Mouse (Mus musculus) induced T-regulatory cell, adult 2 months (primary cell): Measurements from ENCODE around the gene Nav3.
"Not testable (repeated sequence)": the region's sequence is repeated elsewhere in the genome, so short reads cannot be mapped to it uniquely, and the experiment has no call there.

Source experiments
- DNase-seq: peaks from one replicate; pipeline ENCODE4 v3.0.0-alpha.2; 2012; ENCODE audit warnings: low read depth

Nav3 gene

DNA sequence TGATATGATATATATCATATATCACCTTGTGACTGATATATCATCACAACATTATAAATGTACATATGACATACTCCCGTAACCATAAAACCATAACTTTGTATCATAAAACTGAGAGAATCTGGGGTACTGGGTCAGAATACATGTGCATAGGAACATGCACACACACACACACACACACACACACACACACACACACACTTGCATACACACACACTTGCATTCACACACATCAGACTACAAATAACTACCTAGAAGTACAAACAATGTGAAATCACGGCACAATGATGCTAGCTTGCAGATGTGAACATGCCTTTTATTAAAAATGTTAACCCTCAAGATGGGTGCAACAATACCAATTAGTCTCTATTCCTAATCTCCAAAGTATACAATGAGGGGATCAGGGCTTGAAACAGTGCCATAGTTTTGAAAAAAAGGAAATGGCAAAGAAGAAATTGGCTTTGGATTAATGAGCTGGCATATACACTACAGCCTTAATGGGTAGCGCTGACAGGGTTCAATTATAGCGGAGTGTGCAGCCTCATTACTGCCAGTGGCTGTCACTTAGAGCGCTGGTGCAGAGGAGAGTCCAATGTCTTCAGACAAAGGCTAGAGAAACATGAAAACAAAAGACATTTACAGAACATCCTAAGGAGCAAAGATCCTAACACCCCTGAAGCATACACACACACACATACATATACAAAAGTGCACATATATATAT lies 72.3 kb downstream of the Nav3 start:
- not testable (repeated sequence) for DNase-seq

GRCm38 (mm10) chr10:110380792-110381191 lies 75.2 kb downstream of the Nav3 start:
- DNase-seq, result no peak

DNA sequence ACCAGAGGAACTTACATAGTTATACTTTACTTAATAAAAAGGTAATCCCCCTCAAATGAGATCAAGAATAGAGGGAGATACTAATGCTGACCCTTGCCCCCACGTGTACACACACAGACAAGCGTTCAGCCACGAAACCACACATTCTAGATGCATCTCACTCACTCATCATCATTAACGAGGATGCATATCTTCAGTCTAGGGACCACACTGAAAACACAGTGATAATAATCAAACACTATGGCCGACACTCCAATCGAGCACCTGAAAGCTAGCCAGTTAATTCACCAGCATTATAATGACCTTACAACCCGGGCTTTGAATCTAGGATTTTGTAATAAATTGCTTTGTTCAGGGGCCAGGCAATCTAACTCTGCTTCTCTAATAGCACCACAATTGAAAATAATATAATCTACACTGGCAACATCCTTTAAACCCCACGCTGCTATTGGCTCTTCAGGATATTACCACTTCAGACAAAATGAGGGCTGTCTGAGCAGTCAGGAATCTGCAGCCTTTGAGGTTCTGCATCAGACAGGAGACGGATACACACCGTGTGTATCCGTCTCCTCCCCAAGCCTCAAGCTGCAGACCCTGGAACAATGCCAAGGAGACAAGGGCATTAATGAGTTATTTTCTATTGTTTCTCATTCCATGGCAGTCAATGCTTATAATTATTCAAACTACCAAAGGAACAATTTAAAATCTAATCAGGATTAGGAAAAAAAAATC lies 83.1 kb downstream of the Nav3 start:
- DNase-seq, result no peak

DNA sequence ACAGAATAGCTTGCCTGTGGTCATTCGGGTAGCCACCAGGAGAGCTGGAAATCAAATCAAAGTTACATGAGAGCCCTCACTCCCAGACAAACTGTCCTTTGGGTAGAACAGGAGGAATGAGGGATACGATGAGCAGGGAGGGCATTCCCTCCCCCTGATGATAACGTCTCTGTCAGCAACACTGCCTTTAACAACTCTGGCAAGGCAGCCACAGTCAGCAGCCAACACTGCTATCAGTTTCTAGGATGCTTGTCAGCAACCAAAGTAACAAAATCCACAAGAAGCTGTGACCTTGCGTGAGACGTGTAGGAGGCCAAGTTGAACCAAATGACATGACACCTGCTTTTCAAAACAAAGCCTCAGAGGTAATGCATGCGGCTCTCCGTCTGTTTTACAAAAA lies 103.9 kb downstream of the Nav3 start:
- DNase-seq, result no peak

DNA sequence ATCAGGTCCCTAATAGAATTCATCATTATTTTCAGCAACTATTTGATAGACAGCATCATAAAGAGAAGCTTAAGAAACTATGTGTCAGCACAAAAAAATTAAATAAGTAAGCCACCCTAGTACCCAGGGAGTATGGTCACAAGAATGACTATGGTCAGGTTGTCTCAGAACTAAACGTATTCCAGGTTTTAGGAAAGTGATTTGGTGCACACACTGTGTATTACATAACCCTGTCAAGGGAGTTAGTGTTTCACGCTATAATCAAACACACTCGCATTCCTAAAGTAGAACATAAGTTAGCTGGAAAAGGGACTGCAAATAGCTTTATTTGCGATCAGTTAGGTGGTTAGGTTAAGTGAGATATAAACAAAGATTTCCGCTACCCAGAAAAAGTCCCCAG lies 126.0 kb downstream of the Nav3 start:
- no peak for DNase-seq

DNA sequence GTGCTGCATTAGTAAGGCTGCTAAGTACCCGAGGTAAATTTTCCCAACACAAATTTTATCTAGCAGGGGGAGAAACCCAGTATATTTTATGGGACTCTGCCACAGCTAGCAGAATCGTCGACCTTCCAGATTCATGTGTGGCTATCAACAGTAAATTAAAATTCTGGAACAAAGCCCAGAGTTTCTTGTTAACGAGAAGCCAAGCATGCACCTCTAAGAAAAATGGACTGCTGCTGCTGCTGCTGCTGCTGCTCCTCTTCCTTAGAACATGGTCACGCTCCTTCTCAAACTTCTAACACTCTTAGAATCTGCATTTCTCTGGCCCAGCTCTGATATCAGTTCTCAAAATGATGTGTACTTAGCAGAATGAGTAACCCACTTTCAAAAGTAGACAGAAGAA lies 126.4 kb downstream of the Nav3 start:
- DNase-seq, result no peak

- no peak for DNase-seq
These were observed 133.8 kb downstream of the Nav3 start for GRCm38 (mm10) chr10:110322082-110322632.

- DNase-seq, result no peak
These were observed 138.7 kb downstream of the Nav3 start for GRCm38 (mm10) chr10:110317275-110317674.

DNA sequence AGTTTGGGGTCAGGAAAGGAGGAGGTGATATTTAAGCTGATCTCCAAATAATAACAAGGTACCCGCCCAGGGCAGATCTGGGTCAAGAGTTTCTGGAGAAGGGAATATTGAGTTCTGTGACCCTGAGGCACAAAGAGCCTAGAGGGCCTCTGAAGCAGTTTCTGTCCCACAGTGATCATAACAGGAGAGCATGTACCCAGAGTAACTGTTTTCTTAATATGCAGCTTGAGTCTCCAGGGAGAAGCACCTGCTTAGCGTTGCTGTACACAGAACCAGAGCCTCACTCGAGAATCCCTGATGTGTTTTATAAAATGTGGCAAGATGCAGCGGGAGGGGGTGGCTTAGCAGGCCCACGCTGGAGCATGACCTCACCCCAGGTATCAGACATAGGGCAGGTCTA lies 141.5 kb downstream of the Nav3 start:
- no peak for DNase-seq

DNA sequence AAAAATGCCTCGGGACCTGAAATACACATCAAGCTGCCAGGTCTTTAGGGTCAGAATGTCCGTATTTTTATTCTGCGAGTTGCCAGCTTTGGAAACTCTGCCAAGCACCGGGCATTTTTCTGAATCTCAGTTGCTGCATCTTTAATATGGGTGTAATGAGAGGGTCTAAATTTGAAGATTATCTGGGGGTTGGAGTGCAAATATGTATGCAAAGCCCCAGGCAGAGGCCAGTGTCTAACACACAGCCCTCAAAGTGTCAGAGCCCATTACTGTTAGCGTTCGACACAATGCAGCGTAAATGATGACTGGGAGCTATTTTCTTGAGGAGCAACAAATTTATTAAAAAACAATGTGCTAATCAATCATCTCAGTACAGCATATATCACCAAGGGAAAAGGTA lies 142.0 kb downstream of the Nav3 start:
- DNase-seq, result no peak

- DNase-seq, result no peak
These were observed 146.5 kb downstream of the Nav3 start for GRCm38 (mm10) chr10:110309511-110309910.

DNA sequence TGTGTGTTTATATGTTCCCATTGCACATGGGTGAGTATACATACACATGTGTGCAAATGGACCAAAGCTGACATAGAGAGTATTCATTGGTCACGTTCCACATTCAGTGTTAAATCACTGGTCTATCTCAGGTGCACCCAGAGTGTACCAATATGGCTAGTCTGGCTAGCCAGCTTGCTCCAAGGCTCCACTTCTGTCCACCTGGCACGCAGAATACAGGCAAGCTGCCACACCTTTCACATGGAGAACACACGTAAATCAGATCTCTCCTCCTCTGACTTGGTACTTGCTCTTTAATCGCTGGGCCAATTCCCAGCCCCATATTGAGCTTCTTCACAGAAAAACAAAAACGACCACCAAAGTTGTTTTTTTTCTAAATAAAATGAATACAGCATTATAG lies 150.4 kb downstream of the Nav3 start:
- DNase-seq, result no peak

GRCm38 (mm10) chr10:110290016-110290623 lies 165.9 kb downstream of the Nav3 start:
- no peak for DNase-seq

DNA sequence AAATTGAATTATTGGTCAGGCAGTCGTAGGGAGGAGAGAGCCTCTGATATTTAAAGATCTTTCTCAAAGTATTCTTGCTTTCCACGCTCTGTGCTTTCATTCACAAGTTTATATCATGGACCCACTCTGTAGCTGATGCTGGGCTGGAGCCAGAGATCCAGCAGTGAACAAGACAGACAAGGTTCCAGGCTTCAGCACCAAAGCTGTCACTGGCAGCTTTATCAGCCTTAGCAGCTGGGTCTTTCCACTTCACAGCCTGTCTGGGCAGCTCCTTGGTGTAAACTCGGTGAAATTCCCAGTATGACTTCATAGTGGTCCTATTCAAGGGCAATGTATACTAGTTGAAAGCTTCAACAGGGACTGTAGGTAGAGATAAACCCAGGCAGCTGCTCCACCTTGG lies 172.1 kb downstream of the Nav3 start:
- DNase-seq, result no peak

GRCm38 (mm10) chr10:110272818-110273217 lies 183.2 kb downstream of the Nav3 start:
- DNase-seq, result no peak

GRCm38 (mm10) chr10:110270561-110270960 lies 185.4 kb downstream of the Nav3 start:
- no peak for DNase-seq

DNA sequence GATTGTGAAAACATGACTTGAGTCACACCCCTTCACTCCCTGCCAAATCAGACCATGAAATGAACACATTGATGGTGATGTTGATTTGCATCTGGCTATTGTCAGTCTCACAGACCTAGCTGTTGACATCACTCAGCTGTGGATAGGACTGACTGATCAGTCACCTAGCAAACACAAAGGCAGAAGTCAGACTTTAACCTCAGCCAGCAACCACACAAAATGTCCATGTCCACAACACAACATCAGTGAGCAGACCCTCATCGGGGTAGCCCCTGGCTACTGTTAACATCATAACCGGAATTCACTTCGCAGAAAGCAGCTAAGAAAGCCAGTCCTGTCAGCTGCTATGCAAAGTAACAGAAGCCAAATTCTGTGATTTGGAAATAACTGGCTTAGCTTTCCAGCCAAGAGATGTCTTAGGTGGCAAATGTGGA lies 213.9 kb downstream of the Nav3 start:
- DNase-seq, result no peak

- DNase-seq, result no peak
These were observed 215.3 kb downstream of the Nav3 start for GRCm38 (mm10) chr10:110240667-110241066.

GRCm38 (mm10) chr10:110233307-110233930 lies 222.6 kb downstream of the Nav3 start:
- no peak for DNase-seq

- DNase-seq, result no peak
These were observed 249.6 kb downstream of the Nav3 start for GRCm38 (mm10) chr10:110206411-110206810.

- DNase-seq, result no peak
These were observed 251.8 kb downstream of the Nav3 start for GRCm38 (mm10) chr10:110204121-110204697.

- no peak for DNase-seq
These were observed 263.1 kb downstream of the Nav3 start for GRCm38 (mm10) chr10:110192881-110193280.
